Mouse (Mus musculus) kidney, adult 9 months (tissue): ENCODE results near the gene Pip4k2b.
A peak's percentile ranks its signal among the peaks of the same experiment; 100 is the strongest.

Experiments
- DNase-seq: peaks from one replicate; pipeline ENCODE4 v3.0.0; 2022

Pip4k2b gene

DNA sequence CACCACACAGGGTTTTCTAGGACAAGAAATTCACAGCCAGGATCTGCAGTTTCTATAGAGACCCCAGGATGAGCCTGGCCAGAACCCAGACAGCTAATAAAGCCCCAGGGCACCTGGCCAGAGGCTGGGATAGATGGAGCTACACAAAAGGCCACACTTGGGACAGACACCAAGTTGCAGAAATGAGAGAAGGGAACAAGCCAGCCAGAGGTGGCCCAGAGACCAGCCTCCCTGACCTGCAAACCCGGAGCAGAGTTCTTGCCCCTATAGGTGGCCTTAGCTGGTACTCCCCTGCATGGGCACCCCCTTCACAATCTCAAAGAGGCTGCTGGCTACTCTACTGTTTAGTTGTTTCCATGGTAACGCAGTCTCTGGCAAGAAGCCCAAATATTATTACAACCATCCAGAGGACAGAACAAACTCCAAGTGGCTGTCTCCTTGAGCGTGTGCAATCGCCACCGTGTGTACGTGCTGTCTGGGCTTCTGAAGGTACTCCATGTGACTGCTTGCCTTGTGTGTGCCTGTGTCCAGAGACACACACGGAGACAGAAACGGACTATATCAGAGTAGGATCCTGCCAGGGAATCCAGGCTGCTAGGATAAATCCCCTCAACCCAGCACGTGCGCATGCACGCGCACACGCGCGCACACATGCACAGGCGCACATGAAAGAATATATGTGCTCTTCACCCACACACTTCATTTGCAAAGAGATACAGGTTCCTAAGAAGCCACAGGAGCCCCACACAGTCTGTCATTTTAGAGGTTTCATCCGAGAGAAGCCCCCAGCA, 49.4 kb downstream of the Pip4k2b start:
- peak; percentile 66 for DNase-seq

DNA sequence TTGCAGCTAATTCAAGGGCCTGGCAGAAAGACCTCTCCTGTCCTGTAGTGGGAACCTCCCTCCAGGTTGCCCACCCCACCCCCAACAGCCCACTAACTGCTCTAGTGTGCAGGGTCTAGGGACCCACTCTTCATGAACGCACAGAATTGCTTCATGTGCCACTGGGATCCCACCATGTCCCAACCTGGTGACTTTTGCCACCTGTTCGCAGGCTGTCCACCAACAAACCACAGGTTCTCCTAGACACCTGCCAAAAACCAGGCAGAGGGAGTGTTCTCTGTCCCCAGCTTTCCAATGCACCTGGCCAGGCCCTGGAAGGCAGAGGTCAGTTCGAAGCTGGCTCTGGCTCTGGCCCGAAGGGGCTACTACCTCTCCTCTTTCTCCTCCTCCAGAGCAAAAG, 50.1 kb downstream of the Pip4k2b start:
- DNase-seq = no peak

DNA sequence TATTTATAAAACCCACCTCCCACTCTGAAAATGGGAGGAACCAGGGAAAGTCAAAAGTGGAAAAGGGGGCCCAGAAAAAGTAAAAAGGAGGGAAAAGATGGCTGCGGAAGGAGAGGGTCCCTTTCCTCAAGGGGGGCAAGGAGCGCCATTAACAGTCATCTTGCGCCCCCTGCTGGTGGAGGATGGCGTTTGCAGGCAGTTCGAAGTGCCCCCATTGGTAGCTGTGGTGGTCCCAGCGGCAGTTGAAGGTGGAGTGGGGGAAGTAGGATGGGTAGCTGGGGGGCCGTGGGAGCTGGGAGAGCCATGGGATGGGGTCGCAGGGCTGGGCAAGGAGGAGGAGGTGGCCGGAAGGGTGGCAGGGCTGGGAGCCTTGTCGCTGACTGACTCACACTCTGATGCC, 54.6 kb downstream of the Pip4k2b start:
- DNase-seq = peak; percentile 52

DNA sequence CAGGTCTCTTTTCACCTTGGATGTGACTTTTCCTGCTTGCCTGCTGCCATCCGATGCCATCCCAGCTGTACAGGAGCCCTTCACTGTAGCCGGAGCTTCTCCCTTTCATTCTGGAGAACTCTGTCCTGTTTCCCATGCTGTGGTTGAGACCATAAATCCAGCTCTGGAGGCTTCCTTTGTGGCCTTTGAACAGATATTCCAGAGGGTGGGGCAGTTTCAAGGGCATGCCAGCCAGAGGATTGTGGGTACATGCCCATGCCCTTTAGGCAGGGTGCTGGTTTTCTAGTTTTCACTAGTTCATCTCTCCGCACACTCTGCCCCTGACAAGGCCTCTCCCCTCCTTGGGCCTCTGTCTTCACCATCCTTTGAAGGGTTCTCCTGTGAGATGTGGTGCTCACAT, 57.4 kb downstream of the Pip4k2b start:
- DNase-seq = peak; percentile 78

DNA sequence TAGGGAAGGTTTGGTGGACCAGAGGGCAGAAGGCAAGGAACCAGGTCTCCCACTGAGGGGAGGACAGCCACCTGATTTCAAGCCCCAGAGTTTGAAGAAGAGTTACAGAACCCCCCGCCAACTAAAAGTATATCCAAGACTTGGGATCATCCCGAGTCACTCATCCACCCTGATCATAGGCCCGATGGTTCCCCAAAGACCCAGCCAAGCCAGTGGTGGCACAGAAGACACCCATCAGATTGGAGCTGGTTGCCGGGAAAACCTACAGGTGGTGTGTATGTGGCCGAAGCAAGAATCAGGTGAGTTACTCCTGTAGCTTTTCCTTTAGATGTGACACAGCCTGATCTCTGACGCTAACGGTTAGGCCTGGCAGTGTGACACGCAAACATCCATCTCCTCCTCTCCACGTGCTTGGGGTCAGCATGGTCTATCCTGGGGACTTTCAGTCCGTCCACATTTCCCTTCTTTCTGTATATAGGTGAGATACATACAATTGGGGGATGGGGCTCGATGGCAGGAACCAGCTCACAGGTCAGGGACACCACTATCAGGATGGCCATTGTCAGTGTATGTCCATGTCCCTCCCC, 58.1 kb downstream of the Pip4k2b start:
- no peak for DNase-seq

DNA sequence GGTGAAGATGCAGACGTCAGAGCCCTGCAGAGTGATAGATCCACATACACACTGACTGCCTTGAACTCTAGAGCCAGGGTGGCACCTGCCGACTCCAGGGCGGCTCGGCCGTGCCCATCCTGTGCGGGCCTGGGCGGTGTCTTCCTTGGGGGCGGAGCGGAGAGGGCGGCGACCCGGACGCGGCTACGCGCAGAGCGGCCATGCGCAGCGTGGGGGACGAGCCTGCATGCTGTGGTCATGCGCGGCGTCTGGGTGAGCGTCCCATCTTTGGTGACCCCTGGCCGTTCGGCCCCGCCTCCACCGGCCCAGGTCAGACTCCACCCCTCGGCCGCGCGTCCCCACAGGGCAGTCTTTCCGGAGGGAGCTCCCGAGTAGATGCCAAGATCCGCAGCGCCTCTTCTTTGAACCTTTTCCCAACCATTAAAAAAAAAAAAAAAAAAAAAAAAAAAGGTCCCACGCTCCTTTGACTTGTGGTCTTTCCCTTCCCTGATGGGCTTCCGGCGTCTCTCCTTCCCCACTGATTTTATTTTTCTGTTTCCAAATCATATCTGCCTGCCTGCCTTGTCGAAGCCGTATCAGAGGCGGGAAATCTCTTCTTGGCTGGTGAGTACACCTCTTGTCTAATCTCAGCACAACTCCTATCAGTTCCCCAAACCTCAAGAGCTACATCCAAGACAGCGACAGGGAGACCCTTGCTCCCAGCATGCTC, 58.7 kb downstream of the Pip4k2b start, which contains the start of gene Cisd3:
Gene Cisd3 (plus strand): TSS at position 214 of the 709 bp plus-strand sequence.
- peak; percentile 98 for DNase-seq

DNA sequence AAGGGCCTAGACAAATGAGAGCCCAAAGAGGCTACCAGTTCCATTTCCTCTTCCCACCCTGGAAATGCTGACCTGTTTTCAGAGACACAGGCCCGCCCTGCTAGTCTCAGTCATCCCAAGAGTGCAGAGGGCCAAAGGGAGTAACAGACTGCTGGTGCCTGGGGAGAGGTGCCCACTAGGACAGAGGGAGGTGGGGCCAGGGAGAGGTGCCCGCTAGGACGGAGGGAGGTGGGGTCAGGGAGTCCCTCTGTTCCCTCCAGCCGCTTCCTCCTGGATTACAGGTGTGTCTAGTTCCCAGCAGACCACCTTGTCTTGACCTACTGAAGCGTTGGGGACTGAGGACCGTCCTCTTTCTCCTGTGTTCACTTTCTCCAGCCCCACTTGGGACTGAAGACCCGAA, 59.7 kb downstream of the Pip4k2b start:
- DNase-seq = peak; percentile 34

DNA sequence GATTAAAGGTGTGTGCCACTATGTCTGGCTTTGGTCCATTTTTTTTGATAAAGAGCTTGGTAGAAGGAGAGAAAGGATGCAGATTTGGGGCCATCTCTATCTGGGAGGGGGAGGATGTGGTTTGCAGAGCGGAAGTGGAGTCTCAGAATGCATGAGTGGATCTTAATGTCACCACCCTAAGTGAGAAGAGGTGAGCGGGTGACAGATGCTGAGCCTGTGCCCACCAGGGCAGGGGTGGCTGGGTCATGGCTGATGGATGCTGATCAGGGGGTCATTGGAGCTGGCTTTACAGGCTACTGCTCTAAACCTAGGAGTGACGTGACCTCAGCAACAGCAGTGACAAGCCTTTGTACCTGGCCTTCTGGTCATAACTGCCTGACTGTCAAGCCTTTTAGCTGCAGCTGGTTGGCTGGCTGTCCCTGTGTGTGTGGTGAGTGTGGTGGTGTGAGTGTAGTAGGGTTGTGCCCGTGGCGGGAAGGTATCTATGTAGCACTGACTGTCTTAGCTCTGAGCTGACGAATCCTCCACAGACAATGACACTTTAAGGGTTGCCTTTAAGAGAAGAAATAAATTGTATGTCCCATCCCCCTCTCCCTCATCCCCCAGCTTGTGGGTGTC, 60.3 kb downstream of the Pip4k2b start:
- no peak for DNase-seq

DNA sequence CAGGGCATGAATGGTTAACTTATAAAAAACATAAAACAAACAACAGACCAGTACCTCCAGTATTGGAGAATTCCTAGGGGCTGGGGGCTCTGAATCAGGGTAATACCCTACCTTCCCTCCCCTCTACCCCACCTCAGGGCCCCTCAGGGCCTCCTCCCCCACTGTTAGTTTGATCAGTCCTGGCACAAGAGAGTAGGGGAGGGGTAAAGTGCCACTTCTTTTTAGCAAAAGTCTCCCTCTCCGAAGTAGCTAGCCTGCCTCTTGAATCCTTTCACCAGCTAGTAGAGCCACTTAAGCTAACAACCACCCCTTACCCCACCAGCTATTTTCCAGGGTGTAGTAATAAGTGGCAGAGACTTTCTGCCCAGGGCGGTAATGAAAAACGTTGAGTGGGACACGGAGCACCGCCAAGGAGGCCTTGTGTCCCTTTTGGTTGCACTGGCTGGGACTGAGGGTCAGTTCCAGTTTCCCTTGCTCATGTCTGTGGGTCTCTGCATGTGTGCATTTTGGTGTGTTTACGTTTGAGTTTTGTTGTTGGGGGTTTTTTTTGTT, 61.9 kb downstream of the Pip4k2b start:
- no peak for DNase-seq

DNA sequence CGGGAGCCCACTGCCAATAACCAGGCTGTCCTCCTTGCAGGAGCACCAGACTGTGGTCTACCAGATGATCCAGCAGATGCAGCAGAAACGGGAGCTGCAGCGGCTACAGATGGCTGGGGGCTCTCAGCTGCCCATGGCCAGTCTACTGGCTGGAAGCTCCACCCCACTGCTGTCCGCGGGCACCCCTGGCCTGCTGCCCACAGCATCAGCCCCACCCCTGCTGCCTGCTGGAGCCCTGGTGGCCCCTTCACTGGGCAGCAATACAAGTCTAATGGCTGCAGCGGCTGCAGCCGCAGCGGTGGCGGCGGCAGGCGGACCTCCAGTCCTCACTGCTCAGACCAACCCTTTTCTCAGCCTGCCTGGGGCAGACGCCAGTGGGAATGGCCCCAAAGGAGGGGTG, 64.1 kb downstream of the Pip4k2b start:
- no peak for DNase-seq

DNA sequence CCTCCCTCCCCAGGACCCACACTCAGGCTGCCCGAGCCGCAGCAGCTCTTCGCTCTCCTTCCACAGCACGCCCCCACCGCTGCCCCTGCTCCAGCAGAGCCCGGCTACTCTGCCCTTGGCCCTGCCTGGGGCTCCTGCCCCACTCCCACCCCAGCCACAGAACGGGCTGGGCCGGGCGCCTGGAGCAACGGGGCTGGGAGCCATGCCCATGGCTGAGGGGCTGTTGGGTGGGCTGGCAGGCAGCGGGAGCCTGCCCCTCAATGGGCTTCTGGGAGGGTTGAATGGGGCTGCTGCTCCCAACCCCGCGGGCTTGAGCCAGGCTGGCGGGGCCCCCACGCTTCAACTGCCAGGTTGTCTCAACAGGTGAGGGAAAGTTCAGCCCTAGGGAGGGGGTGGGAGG, 66.2 kb downstream of the Pip4k2b start:
- no peak for DNase-seq

DNA sequence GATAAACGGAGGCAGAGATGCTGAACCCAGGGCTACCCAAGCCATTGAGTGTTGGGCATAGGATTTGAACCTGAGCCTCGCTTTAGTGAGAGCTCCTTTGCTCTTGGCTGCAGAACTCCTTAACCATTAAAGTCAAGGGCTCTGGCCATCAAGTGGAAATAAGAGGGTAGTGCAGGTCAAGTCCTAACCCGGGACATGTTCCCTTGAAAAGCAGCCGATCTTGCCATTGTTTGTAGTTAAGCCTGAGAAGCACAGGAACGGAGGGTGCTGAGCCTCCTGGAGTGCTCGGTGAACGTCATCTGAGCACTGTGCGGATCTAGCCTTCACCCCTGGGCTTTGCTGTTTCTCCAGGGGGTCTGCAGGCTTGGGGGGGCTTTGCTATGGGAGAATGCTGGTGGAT, 66.7 kb downstream of the Pip4k2b start:
- no peak for DNase-seq

DNA sequence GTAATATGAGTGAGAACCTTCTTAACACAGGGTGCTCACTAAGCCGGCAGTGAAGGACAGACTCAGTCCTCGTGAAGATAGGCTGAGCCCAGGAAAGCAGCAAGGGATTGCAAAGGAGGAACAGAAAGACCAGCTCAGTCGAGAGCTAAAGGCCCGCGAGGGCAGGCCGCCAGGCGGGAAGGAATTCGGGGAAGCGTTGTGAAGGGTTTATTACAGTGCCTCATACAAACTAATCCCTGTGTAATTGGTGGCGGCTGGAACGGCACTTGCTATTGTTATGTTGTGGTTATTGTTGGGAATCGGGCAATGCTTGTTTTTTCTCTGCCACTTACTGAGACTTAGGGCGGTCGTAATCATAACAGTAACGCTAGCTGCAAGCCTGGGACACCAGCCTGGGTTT, 67.1 kb downstream of the Pip4k2b start:
- DNase-seq = no peak

DNA sequence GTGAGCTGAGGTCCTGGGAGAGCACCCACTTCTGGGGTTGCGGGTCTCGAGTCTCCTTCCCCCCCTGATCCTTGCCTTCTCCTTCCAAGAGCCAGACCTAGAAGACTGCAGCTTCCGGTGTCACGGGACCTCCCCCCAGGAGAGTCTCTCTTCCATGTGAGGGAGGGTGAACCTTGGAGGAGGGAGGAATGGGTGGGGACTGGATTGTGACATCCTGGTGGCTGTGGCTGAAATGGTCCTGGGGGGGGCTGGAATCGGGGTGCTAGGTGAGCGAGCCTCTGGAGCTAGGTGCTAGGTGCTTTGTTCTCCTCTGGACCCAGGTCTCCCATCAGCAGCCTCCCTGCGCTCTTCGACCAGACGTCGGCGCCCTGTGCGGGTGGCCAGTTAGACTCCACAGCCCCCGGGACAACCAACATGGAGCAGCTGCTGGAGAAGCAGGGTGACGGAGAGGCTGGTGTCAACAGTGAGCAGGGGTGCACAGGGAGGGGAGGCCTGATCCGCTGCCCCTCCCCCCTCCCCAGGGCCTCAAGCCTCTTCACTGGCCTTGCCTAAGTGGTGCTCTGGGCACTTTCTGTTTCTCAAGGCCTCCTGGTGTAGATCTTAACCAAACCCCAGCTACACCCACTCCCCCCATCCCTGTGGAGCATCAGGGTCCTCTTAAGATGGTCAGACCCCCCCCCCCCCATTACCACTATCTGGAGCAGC, 68.3 kb downstream of the Pip4k2b start:
- DNase-seq = no peak

DNA sequence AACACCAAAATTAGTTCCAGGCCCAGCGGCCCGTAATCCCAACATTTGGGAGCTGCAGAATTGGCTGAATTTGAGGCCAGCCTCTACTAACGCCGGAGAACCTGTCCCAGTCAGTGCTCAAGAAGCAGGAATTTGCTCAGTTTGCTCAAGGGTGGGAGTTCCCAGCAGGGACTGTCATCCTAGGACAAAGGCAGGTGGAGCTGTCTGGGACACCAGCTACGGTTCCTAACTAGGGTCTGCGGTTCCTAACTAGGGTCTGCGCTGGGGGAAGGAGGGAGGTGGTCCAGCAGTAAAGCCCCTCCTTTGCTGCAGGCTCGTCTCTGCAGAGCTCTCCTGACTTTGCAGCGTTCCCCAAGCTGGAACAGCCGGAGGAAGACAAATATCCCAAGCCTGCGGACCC, 71.4 kb downstream of the Pip4k2b start:
- no peak for DNase-seq

DNA sequence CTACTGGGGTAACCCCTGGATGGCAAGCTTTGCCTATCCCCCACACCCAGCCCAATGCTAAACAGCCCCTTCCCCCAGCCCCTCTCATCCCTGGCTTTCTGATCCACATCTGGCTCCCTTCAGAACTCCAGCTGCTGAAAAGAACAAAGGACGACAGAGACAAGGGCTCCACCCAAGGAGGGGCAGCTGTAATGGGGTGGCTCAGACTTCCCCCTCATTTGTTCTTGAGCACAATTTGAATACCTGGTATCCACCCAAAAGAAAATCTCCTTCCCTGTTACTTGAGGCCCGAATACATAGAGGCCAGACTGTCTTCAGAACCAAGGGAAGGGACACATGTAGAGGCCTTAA, 73.4 kb downstream of the Pip4k2b start:
- no peak for DNase-seq

DNA sequence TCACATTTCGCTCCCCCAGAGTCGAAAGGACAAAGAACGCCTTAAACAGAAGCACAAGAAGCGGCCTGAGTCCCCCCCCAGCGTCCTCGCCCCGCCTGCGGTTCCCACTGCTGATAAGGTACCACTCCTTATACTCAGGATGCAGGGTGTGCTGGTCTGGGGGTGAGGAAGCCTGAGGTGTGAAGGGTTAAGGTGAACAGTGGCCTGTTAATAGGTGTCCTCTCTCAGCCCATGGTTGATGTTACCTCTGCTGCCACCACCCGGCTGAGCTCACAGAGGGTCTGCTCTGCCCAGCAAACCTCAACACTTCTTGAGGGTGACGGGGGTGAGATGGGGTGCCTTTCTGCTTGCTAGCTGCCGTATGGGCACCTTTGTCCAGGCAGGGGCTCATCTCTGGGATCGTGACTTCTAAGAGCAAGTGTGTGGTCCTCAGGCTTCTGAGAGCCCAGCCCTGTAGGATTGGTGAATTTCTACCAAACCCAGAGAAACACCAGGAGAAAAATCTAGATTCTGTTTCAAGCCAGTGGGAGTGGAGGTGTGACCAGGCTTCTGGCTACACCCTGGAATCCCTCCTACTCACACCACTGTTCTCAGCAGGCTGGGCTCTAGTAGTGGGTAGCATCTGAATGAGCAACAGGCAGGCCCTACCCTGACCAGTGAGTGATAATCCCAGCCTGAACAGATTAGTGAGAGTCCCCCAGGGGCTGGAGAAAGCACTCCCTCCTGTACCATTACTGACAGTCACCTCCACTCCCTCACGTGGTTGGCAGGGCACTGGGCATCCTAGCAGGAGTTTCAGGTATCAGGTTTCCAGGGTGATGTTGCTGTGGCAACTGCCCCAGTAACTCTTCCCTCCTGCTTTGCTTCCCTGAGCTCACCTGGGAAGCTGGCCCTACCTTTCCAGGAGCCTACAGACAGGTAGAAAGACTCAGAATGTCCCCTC, 74.0 kb downstream of the Pip4k2b start:
- no peak for DNase-seq

DNA sequence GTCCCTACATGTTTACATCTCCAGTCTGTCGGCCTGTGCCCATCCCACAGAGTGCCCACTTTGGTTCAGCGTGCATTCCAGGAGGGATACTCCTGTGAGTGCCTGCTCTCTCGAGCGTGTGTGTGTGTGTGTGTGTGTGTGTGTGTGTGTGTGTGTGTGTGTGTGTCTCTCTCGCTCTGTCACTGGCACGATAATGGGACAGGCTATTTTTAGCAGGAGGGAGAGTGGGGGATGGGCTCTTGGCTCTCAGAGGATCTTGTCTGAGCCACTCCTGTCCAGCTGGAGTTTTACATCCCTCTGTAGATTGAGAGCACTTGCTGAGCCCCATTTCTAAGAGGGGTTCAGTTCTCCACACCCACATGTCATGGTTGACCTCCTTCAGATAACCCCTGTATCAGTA, 74.7 kb downstream of the Pip4k2b start:
- DNase-seq = peak; percentile 55

DNA sequence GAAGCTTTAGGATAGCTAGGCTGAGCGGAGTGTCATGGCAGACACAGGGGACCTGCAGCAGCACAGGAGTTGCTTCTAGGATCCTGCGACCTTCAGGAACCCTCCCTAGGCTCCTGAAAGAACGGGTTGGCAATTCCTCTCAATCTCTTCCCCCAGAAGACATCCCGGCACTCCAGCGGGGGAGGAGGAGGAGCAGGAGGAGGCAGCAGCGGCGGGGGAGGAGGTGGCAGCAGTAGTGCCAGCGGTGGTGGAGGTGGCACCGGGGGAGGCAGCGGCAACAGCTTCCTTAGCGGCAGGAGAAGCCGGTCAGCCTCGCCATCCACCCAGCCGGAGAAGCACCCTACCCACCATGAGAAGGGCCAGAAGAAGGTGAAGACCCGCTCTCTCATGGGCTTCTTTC, 75.2 kb downstream of the Pip4k2b start:
- no peak for DNase-seq

DNA sequence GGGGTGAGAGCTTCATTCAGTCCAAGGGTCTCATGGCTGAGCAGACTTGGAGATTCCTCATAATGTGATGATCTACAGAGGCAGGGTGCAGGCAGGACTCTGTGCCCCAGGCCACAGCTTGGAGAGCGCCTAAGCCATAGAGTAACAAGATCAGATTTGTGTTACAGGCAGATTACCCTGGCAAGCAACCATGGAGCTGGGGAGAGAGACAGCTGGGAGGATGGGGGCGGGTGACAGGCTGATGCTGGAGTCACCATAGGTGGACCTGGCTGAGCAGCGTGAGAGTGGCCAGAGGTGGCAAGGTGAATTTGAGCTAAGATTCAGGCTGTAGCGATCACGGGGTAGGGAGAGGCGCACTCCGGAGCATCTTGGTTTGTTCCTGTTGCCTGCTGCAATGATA, 76.3 kb downstream of the Pip4k2b start:
- DNase-seq = no peak

DNA sequence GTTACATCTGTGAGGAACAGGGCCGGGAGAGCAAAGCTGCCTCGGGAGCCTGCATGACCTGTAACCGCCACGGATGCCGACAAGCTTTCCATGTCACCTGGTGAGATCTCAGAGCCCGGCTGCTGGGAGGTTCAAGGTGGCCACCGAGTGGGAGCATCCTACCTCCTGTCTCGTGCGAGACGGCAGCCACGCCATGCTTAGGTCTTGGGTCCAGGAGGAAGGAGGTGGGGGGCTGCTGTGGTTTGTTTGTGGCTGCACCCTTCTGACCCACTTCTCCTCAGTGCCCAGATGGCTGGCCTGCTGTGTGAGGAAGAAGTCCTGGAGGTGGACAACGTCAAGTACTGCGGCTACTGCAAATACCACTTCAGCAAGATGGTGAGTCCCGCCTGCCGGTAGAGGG, 77.7 kb downstream of the Pip4k2b start:
- no peak for DNase-seq

DNA sequence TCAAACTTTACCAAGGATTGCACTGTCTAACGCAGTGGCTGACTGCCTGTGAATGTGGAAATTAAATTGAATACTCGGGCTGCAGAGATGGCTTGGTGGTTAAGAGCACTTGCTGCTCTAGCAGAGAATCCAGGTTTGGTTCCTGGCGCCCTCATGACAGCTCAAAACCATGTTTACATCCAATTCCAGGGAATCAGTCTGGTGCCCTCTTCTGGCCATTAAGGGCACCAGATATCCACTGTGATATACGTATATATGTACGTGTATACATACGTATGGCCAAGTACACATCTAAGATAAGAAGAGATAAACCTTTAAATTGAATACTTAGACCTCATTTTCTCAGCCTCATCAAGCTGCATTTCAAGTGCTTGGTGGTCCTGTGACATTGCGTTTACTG, 78.3 kb downstream of the Pip4k2b start:
- DNase-seq = no peak
